Mouse (Mus musculus) lung, postnatal 0 days (tissue): ENCODE measurements around the gene Cenpf.

Source experiments
- CTCF ChIP-seq: IDR thresholded peaks from 2 replicates; pipeline ENCODE4 v1.5.1; 2016; ENCODE audit warnings: antibody characterized with exemption, mild to moderate bottlenecking
- EP300 ChIP-seq: IDR thresholded peaks from 2 replicates; pipeline ENCODE4 v1.6.1; 2016; ENCODE audit warnings: antibody characterized with exemption, mild to moderate bottlenecking, control low read depth

GRCm38 (mm10) chr1:189639581-189639980, 48.3 kb downstream of the Cenpf start:
- TF ChIP-seq CTCF (no peak), EP300 (no peak)
